Mouse (Mus musculus) layer of hippocampus, adult 2 months (tissue): ENCODE results near the gene Aen. TPM values are rescaled to one million over a fixed set of nuclear protein-coding genes. Genes with fewer than 3 reads are reported as not detected.
A peak's percentile ranks its signal among the peaks of the same experiment; 100 is the strongest.

Source experiments
- DNase-seq, 2 experiments: peaks; one replicate each; pipeline ENCODE4 v3.0.0; 2022; ENCODE audit warnings: low spot score in 2 of 2
- H3K27ac ChIP-seq: fragments of 200-600 bp; 2 replicates; pipeline ENCODE4 v1.8.1; 2022
- H3K4me3 ChIP-seq: fragments of 200-600 bp; 2 replicates; pipeline ENCODE4 v1.8.1; 2022; ENCODE audit warnings: mild to moderate bottlenecking
- CTCF ChIP-seq: fragments of 200-600 bp; conservative IDR thresholded peaks from 2 replicates; pipeline ENCODE4 v1.8.1; 2022; ENCODE audit warnings: antibody characterized with exemption, mild to moderate bottlenecking, moderate library complexity
- microRNA-seq, 2 experiments: library from miRNA; unstranded; fragments of <30 nt; microRNA quantifications; one replicate each; pipeline ENCODE4 v1.2.0; 2021
- total RNA-seq, 2 experiments: library from RNA; stranded (reverse); gene quantifications; 2 replicates each; pipeline ENCODE4 v1.2.3; 2021

Gene Aen
- total RNA-seq, 2 experiments from 2014 or later, result 20.8 to 23.7 TPM

GRCm38 (mm10) chr7:78924300-78924699 lies 28.6 kb downstream of the Aen start:
- H3K4me3 ChIP-seq, result no peak overlapping the region
- H3K27ac ChIP-seq, result no peak overlapping the region
- TF ChIP-seq CTCF, result peak; percentile 97
- peak; percentile 70 to 83 for DNase-seq

- DNase-seq, result no peak
- Histone ChIP-seq H3K27ac (no peak overlapping the region), H3K4me3 (no peak overlapping the region)
- no peak for TF ChIP-seq CTCF
Measured at GRCm38 (mm10) chr7:78924796-78925195, 29.1 kb downstream of the Aen start.

GRCm38 (mm10) chr7:78925680-78926079 lies 30.0 kb downstream of the Aen start:
- no peak for TF ChIP-seq CTCF
- Histone ChIP-seq H3K27ac (no peak overlapping the region), H3K4me3 (no peak overlapping the region)
- DNase-seq, result no peak

GRCm38 (mm10) chr7:78926156-78926555 lies 30.5 kb downstream of the Aen start:
- no peak overlapping the region for H3K27ac ChIP-seq
- no peak overlapping the region for H3K4me3 ChIP-seq
- no peak for DNase-seq
- TF ChIP-seq CTCF, result no peak

- no peak overlapping the region for H3K4me3 ChIP-seq
- no peak for TF ChIP-seq CTCF
- no peak for DNase-seq
- no peak overlapping the region for H3K27ac ChIP-seq
Measured at GRCm38 (mm10) chr7:78927266-78927665, 31.6 kb downstream of the Aen start.

GRCm38 (mm10) chr7:78938957-78939602 lies 43.4 kb downstream of the Aen start:
- no peak overlapping the region for H3K4me3 ChIP-seq
- TF ChIP-seq CTCF, result no peak
- DNase-seq, result no peak

GRCm38 (mm10) chr7:78940971-78941370 lies 45.3 kb downstream of the Aen start:
- TF ChIP-seq CTCF, result no peak
- no peak for DNase-seq
- H3K27ac ChIP-seq, result no peak overlapping the region
- no peak overlapping the region for H3K4me3 ChIP-seq

More at GRCm38 (mm10) chr7:78938957-78939602, 43.4 kb downstream of the Aen start:
- H3K27ac ChIP-seq, result no peak overlapping the region

- Histone ChIP-seq H3K4me3 (no peak overlapping the region), H3K27ac (no peak overlapping the region)
- no peak for TF ChIP-seq CTCF
- DNase-seq, result no peak
Measured at GRCm38 (mm10) chr7:78942544-78942943, 46.9 kb downstream of the Aen start.

GRCm38 (mm10) chr7:78953886-78954572 lies 58.4 kb downstream of the Aen start:
- no peak overlapping the region for H3K4me3 ChIP-seq
- H3K27ac ChIP-seq, result no peak overlapping the region
- no peak for DNase-seq
- TF ChIP-seq CTCF, result no peak

- TF ChIP-seq CTCF, result no peak
- no peak for DNase-seq
- H3K27ac ChIP-seq, result peak overlapping the region; percentile 36; the same call in 1 of the 2 replicates
- H3K4me3 ChIP-seq, result no peak overlapping the region
Measured at GRCm38 (mm10) chr7:78954619-78955018, 59.0 kb downstream of the Aen start.

GRCm38 (mm10) chr7:78955086-78955485 lies 59.4 kb downstream of the Aen start:
- peak overlapping the region; percentile 36; the same call in 1 of the 2 replicates for H3K27ac ChIP-seq
- no peak for TF ChIP-seq CTCF
- DNase-seq, result no peak
- no peak overlapping the region for H3K4me3 ChIP-seq

- TF ChIP-seq CTCF, result no peak
- no peak for DNase-seq
- Histone ChIP-seq H3K27ac (no peak overlapping the region), H3K4me3 (no peak overlapping the region)
Measured at GRCm38 (mm10) chr7:78958499-78959073, 62.9 kb downstream of the Aen start.

Small RNA genes within 50 kb of the gene (microRNA-seq; reads per million reads assigned to microRNA genes)
- gene Mir7-2, result 216 to 219 reads per million in 2 experiments

Other genes starting within 250 kb of the Aen start
- 100 to 1,000 TPM; 226 to 238 TPM for gene Ntrk3, start 157.8 kb upstream of the Aen start, total RNA-seq
- 10 to 100 TPM; 42.8 to 46.5 TPM for gene Mrps11, start 112.7 kb upstream of the Aen start, total RNA-seq
- gene Mrpl46, start 112.3 kb upstream of the Aen start, total RNA-seq, result 10 to 100 TPM; 28.6 to 32.7 TPM
- 1 to 10 TPM; 6.5 to 6.6 TPM for gene Det1, start 48.6 kb upstream of the Aen start, total RNA-seq
- gene Isg20, start 17.6 kb downstream of the Aen start, total RNA-seq, result under 1 TPM; 0.34 to 0.49 TPM
- 1 to 10 TPM; 3.9 to 4.6 TPM for gene Acan, start 157.6 kb downstream of the Aen start, total RNA-seq
- 1 to 10 TPM; 2.5 to 3.4 TPM for gene Hapln3, start 235.2 kb downstream of the Aen start, total RNA-seq